Mouse (Mus musculus) heart, adult 2 months (tissue): ENCODE results near the gene Foxp4. TPM values are rescaled to one million over a fixed set of nuclear protein-coding genes. Genes with fewer than 3 reads are reported as not detected.

Experiments
- DNase-seq, 2 experiments: peaks; one replicate each; pipeline ENCODE4 v3.0.0; 2021
- H3K27ac ChIP-seq: fragments of 200-600 bp; 2 replicates; pipeline ENCODE4 v1.8.1; 2022
- H3K27me3 ChIP-seq: fragments of 200-500 bp; 2 replicates; pipeline ENCODE4 v1.6.1; 2012; ENCODE audit warnings: mild to moderate bottlenecking, low read length, inconsistent platforms, mixed read lengths; ENCODE audit not compliant: control insufficient read depth, insufficient read depth
- H3K36me3 ChIP-seq: fragments of 200-500 bp; 2 replicates; pipeline ENCODE4 v1.6.1; 2012; ENCODE audit warnings: low read length, inconsistent platforms; ENCODE audit not compliant: control insufficient read depth, insufficient read depth
- H3K4me1 ChIP-seq: fragments of 200-500 bp; 2 replicates; pipeline ENCODE4 v1.6.1; 2011; ENCODE audit warnings: low read length; ENCODE audit not compliant: control insufficient read depth, insufficient read depth
- H3K4me3 ChIP-seq: fragments of 200-600 bp; 2 replicates; pipeline ENCODE4 v1.8.1; 2022
- H3K79me2 ChIP-seq: fragments of 200-500 bp; replicated peaks from 2 replicates; pipeline ENCODE4 v1.6.1; 2012; ENCODE audit warnings: mild to moderate bottlenecking, inconsistent platforms, low read length, moderate library complexity, mixed read lengths; ENCODE audit not compliant: control insufficient read depth, insufficient read depth
- H3K9ac ChIP-seq: fragments of 200-500 bp; 2 replicates; pipeline ENCODE4 v1.6.1; 2012; ENCODE audit warnings: low read depth, mild to moderate bottlenecking, control low read depth, inconsistent platforms, low read length, mixed read lengths
- CTCF ChIP-seq: fragments of 200-600 bp; IDR thresholded peaks from 2 replicates; pipeline ENCODE4 v1.8.1; 2022; ENCODE audit warnings: antibody characterized with exemption, mild to moderate bottlenecking, moderate library complexity
- EP300 ChIP-seq: fragments of 200-500 bp; IDR thresholded peaks from 2 replicates; pipeline ENCODE4 v1.6.1; 2011; ENCODE audit warnings: low read depth, low read length, control low read depth; ENCODE audit not compliant: insufficient read depth
- POLR2A ChIP-seq: fragments of 200-500 bp; IDR thresholded peaks from 2 replicates; pipeline ENCODE4 v1.6.1; 2011; ENCODE audit warnings: mild to moderate bottlenecking, low read depth, low read length, control low read depth; ENCODE audit not compliant: insufficient read depth
- WGBS: fragments of 180-500 bp; shearing (Covaris S2); methylation state at CpG from one replicate; pipeline ENCODE4 v1.1.7; 2018; 5-methylcytosine and 5-hydroxymethylcytosine counted together
- intact Hi-C: fragments of 180-260 bp; cut with DNase I; formaldehyde crosslinking; loops from one replicate; pipeline ENCODE4 v1.15.1; 2025
- polyA plus RNA-seq: library from polyadenylated mRNA; depleted of rRNA; stranded (reverse); fragments of >200 nt; gene quantifications from 2 replicates; pipeline ENCODE4 v1.2.3, GENCODE M21; 2012
- total RNA-seq, 2 experiments: library from RNA; stranded (reverse); gene quantifications; 2 replicates each; pipeline ENCODE4 v1.2.3; 2021

Foxp4 gene
- total and polyA plus RNA-seq, 3 experiments: 10.0 to 13.7 (median 11.7) TPM

DNA sequence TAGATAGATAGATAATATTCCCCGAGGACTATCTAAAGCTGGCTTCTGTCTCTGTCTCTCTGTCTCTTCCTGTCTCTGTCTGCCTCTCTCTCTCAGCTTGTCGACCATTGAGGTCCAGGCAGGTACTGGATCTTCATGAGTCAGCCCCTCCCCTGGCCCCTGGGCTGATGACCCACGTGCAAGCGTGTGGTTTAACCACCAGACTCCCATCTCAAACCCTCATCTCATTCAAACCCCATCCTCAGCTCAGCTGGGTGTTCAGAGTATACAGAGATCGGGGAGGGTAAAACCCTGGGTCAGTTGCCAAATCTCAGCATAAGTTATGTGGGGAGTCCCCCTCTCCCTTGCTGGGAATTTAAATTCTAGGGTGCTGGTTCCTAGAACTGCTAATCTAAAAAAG is 24.3 kb upstream of the Foxp4 start:
- DNase-seq: no peak
- Histone ChIP-seq H3K27ac (no peak overlapping the region), H3K36me3 (no peaks in the 10 kb centered on the region), H3K4me1 (no peaks in the 10 kb centered on the region), H3K79me2 (no peaks in the 10 kb centered on the region), H3K4me3 (no peak overlapping the region), H3K27me3 (no peaks in the 10 kb centered on the region), H3K9ac (no peak overlapping the region)
- 82% methylated on average over 5 of the region's 5 CpGs for WGBS
- intact Hi-C loops: no loop called here
- TF ChIP-seq EP300 (no peak), CTCF (no peak), POLR2A (no peak)

DNA sequence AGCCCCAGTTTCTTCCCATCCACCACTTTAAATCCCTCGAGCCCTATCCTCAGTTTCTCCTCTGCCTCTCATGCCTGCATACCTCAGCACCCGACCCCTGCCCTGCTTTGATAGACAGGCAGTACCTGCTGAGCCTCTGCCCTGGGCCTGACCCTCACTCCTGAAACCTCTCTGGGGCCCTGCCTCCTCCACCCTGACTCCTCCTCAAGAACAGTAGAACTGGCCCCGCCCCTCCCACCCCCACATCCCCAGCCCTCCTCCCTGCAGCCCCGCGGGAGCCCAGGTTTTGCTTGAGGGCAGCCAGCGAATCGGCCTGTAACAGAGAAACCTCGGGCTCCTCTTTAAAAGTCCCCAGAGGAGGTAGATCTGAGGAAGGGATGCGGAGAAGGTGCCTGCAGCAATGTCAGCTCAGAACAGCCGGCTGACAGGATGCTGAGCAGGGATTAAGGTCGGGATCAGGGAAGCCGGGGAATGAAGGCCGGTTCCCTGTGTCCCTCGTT is 22.5 kb upstream of the Foxp4 start:
- H3K36me3 ChIP-seq: no peaks in the 10 kb centered on the region
- intact Hi-C loops: no loop called here
- no peak overlapping the region for H3K27ac ChIP-seq
- no peak overlapping the region for H3K4me3 ChIP-seq
- no peaks in the 10 kb centered on the region for H3K4me1 ChIP-seq
- TF ChIP-seq EP300 (no peak), POLR2A (no peak), CTCF (no peak)
- H3K27me3 ChIP-seq: no peaks in the 10 kb centered on the region
- H3K79me2 ChIP-seq: no peaks in the 10 kb centered on the region
- no peak overlapping the region for H3K9ac ChIP-seq
- 36% methylated on average over 14 of the region's 14 CpGs for WGBS
- DNase-seq: no peak

- Histone ChIP-seq H3K27ac (no peak overlapping the region), H3K4me1 (no peaks in the 10 kb centered on the region), H3K9ac (no peak overlapping the region), H3K27me3 (no peaks in the 10 kb centered on the region), H3K79me2 (no peaks in the 10 kb centered on the region), H3K36me3 (no peaks in the 10 kb centered on the region), H3K4me3 (no peak overlapping the region)
- no peak for DNase-seq
- intact Hi-C loops: no loop called here
- no peak for TF ChIP-seq EP300
- no peak for TF ChIP-seq POLR2A
- TF ChIP-seq CTCF: no peak
- 62% methylated on average over 3 of the region's 3 CpGs for WGBS
These were observed 21.7 kb upstream of the Foxp4 start for GRCm38 (mm10) chr17:47946111-47946510.

- 42% methylated on average over 9 of the region's 9 CpGs for WGBS
- intact Hi-C loops: no loop called here
- H3K27me3 ChIP-seq: no peaks in the 10 kb centered on the region
These were observed 18.8 kb upstream of the Foxp4 start for GRCm38 (mm10) chr17:47943103-47943870.

DNA sequence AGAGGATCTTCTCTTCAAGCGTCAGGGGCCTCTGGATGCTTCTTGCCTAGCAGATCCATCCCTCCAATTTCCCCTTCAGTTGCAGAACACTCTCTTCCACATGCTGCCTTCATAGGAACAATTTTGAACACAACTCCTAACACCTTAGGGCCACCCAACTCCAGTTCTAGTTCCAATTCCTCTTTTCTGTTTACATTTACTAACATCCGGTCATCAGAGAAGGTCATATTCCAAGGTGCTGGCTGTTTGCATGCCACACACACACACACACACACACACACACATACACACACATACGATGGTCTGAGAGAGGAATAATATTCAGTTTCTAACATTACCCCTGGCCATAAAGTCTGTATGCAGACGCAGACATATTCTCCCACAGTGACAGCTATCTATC is 17.6 kb upstream of the Foxp4 start:
- H3K36me3 ChIP-seq: no peaks in the 10 kb centered on the region

More at GRCm38 (mm10) chr17:47943103-47943870, 18.8 kb upstream of the Foxp4 start:
- Histone ChIP-seq H3K79me2 (no peaks in the 10 kb centered on the region), H3K36me3 (no peaks in the 10 kb centered on the region), H3K4me1 (no peaks in the 10 kb centered on the region), H3K4me3 (no peak overlapping the region), H3K9ac (no peak overlapping the region), H3K27ac (no peak overlapping the region)
- TF ChIP-seq POLR2A (no peak), EP300 (no peak), CTCF (no peak)
- no peak for DNase-seq

DNA sequence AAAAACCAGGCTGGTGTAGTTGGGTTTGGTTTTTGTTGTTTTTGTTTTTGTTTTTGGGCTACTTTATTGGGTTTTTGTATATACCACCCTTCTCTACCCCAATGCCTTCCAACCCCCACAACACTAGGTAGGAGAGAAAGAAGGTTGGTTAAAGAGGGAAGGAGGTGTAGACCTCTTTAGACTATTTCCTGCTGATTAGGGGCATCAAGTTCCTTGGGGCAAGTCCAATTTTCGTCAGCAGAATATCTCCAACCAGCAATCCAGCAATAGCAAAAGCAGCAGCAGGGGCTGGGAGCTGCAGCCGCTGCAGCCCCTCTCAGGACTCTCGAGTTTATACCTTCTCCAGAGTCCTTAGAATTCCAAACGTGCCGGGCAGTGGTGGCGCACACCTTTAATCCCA is 14.4 kb upstream of the Foxp4 start:
- no peak for TF ChIP-seq EP300
- TF ChIP-seq POLR2A: no peak
- no peak for TF ChIP-seq CTCF
- H3K79me2 ChIP-seq: no peaks in the 10 kb centered on the region
- WGBS: 52% methylated on average over 6 of the region's 6 CpGs
- H3K27ac ChIP-seq: no peak overlapping the region
- no peaks in the 10 kb centered on the region for H3K27me3 ChIP-seq
- H3K4me3 ChIP-seq: no peak overlapping the region
- no peak for DNase-seq
- no peak overlapping the region for H3K9ac ChIP-seq
- H3K36me3 ChIP-seq: no peaks in the 10 kb centered on the region
- H3K4me1 ChIP-seq: no peaks in the 10 kb centered on the region
- intact Hi-C loops: no loop called here

More for the DNA sequence above, 17.6 kb upstream of the Foxp4 start:
- H3K79me2 ChIP-seq: no peaks in the 10 kb centered on the region
- no peak overlapping the region for H3K9ac ChIP-seq
- H3K27ac ChIP-seq: no peak overlapping the region
- WGBS: 89% methylated on average over 4 of the region's 4 CpGs
- TF ChIP-seq CTCF (no peak), POLR2A (no peak), EP300 (no peak)
- H3K4me1 ChIP-seq: no peaks in the 10 kb centered on the region
- H3K27me3 ChIP-seq: no peaks in the 10 kb centered on the region
- H3K4me3 ChIP-seq: no peak overlapping the region
- DNase-seq: no peak
- intact Hi-C loops: no loop called here
